Mouse (Mus musculus) limb, embryonic 14.5 days (tissue): ENCODE data around the gene Kcnb1. TPM values are rescaled to one million over a fixed set of nuclear protein-coding genes. Genes with fewer than 3 reads are reported as not detected.

Source experiments
- ATAC-seq: fragments of 200-750 bp; cut with Nextera tagmentation; 2 replicates; pipeline ENCODE4 v1.8.0; 2017; ENCODE audit warnings: low read depth, moderate number of reproducible peaks, moderate TSS enrichment; ENCODE audit not compliant: low FRiP score
- DNase-seq: peaks from one replicate; pipeline ENCODE4 v3.0.0-alpha.2; 2015; ENCODE audit warnings: low spot score
- H3K27ac ChIP-seq: fragments of 300-500 bp; sonication (generic); replicated peaks from 2 replicates; pipeline ENCODE4 v1.5.1; 2014; ENCODE audit warnings: low read depth, mild to moderate bottlenecking, low read length, moderate library complexity, mixed read lengths
- H3K27me3 ChIP-seq: fragments of 300-500 bp; sonication (generic); 2 replicates; pipeline ENCODE4 v1.6.1; 2014; ENCODE audit warnings: low read length, mixed read lengths; ENCODE audit not compliant: control insufficient read depth, insufficient read depth
- H3K36me3 ChIP-seq: fragments of 300-500 bp; sonication (generic); 2 replicates; pipeline ENCODE4 v1.6.1; 2014; ENCODE audit warnings: mild to moderate bottlenecking, low read length, moderate library complexity, mixed read lengths; ENCODE audit not compliant: control insufficient read depth, insufficient read depth
- H3K4me1 ChIP-seq: fragments of 300-500 bp; sonication (generic); 2 replicates; pipeline ENCODE4 v1.6.1; 2014; ENCODE audit warnings: antibody characterized with exemption, low read length, mixed read lengths; ENCODE audit not compliant: control insufficient read depth, insufficient read depth
- H3K4me2 ChIP-seq: fragments of 300-500 bp; sonication (generic); replicated peaks from 2 replicates; pipeline ENCODE4 v1.6.1; 2014; ENCODE audit warnings: low read depth, mild to moderate bottlenecking, low read length, moderate library complexity; ENCODE audit not compliant: severe bottlenecking
- H3K4me3 ChIP-seq: fragments of 300-500 bp; sonication (generic); replicated peaks from 2 replicates; pipeline ENCODE4 v1.5.1; 2014; ENCODE audit warnings: low read length
- H3K9ac ChIP-seq: fragments of 300-500 bp; sonication (generic); 2 replicates; pipeline ENCODE4 v1.6.1; 2014; ENCODE audit warnings: mild to moderate bottlenecking, low read depth, low read length, moderate library complexity; ENCODE audit not compliant: severe bottlenecking
- H3K9me3 ChIP-seq: fragments of 300-500 bp; sonication (generic); 2 replicates; pipeline ENCODE4 v1.6.1; 2016; ENCODE audit warnings: low read length; ENCODE audit not compliant: control insufficient read depth
- POLR2A ChIP-seq: fragments of 200-500 bp; IDR thresholded peaks from 2 replicates; pipeline ENCODE4 v1.8.0; 2012; ENCODE audit warnings: inconsistent platforms, mild to moderate bottlenecking, moderate library complexity, borderline replicate concordance; ENCODE audit not compliant: insufficient read depth, insufficient read length; ENCODE audit errors: extremely low read depth
- WGBS: fragments of 180-500 bp; shearing (Covaris S2); extraction: QIAGEN DNeasy Blood & Tissue Kit; methylation state at CpG from one replicate; pipeline ENCODE4 v1.1.7; 2014; 5-methylcytosine and 5-hydroxymethylcytosine counted together
- polyA plus RNA-seq, 2 experiments: library from polyadenylated mRNA; depleted of rRNA in 1 of 2; stranded (reverse) in 1 of 2; unstranded in 1 of 2; fragments of >200 nt; fragmentation: Nextera tagmentation in 1 of 2; extraction: Ambion mirVana in 1 of 2; gene quantifications; 2 replicates each; pipeline versions ENCODE4 v1.2.1 to v1.2.3; 2012 to 2014

Kcnb1 gene
- polyA plus RNA-seq, 2 experiments, result 1.3 to 3.3 TPM

GRCm38 (mm10) chr2:167144439-167145307 is 45.3 kb downstream of the Kcnb1 start:
- no peak for TF ChIP-seq POLR2A
- Histone ChIP-seq H3K27ac (no peak overlapping the region), H3K4me1 (no peaks in the 10 kb centered on the region; the same call in 1 of the 2 replicates), H3K9me3 (no peaks in the 10 kb centered on the region), H3K4me2 (no peak overlapping the region), H3K4me3 (no peak overlapping the region), H3K9ac (no peak overlapping the region), H3K27me3 (peaks cover 10% of the 10 kb centered on the region; the same call in 1 of the 2 replicates), H3K36me3 (no peaks in the 10 kb centered on the region)
- WGBS, result 9% methylated on average over 14 of the region's 14 CpGs
- no peak for ATAC-seq
- DNase-seq, result no peak

- H3K9ac ChIP-seq, result no peak overlapping the region
- no peak for TF ChIP-seq POLR2A
- H3K36me3 ChIP-seq, result no peaks in the 10 kb centered on the region
- H3K4me3 ChIP-seq, result no peak overlapping the region
- ATAC-seq (no peak), DNase-seq (no peak)
- 64% methylated on average over 2 of the region's 2 CpGs for WGBS
- H3K27ac ChIP-seq, result no peak overlapping the region
- peaks cover 10% of the 10 kb centered on the region; the same call in 1 of the 2 replicates for H3K27me3 ChIP-seq
- H3K4me2 ChIP-seq, result no peak overlapping the region
- no peaks in the 10 kb centered on the region for H3K9me3 ChIP-seq
- H3K4me1 ChIP-seq, result no peaks in the 10 kb centered on the region; the same call in 1 of the 2 replicates
Observed at GRCm38 (mm10) chr2:167143914-167144313, 46.0 kb downstream of the Kcnb1 start.

GRCm38 (mm10) chr2:167142282-167142681 is 47.7 kb downstream of the Kcnb1 start:
- Histone ChIP-seq H3K9me3 (no peaks in the 10 kb centered on the region), H3K4me3 (no peak overlapping the region), H3K36me3 (no peaks in the 10 kb centered on the region), H3K9ac (no peak overlapping the region), H3K27ac (no peak overlapping the region), H3K27me3 (peaks cover 10% of the 10 kb centered on the region; the same call in 1 of the 2 replicates), H3K4me1 (no peaks in the 10 kb centered on the region; the same call in 1 of the 2 replicates), H3K4me2 (no peak overlapping the region)
- TF ChIP-seq POLR2A, result no peak
- DNase-seq, result no peak
- ATAC-seq, result no peak
- WGBS, result 92% methylated on average over 3 of the region's 3 CpGs

GRCm38 (mm10) chr2:167141810-167142209 is 48.1 kb downstream of the Kcnb1 start:
- WGBS, result 87% methylated on average over 4 of the region's 4 CpGs

GRCm38 (mm10) chr2:167139801-167140269 is 50.1 kb downstream of the Kcnb1 start:
- Histone ChIP-seq H3K27me3 (peaks cover under 1% of the 10 kb centered on the region; the same call in 1 of the 2 replicates), H3K9ac (no peak overlapping the region), H3K4me2 (no peak overlapping the region), H3K4me1 (no peaks in the 10 kb centered on the region; the same call in 1 of the 2 replicates), H3K4me3 (no peak overlapping the region), H3K9me3 (no peaks in the 10 kb centered on the region), H3K27ac (no peak overlapping the region), H3K36me3 (no peaks in the 10 kb centered on the region)
- DNase-seq (no peak), ATAC-seq (no peak)
- no peak for TF ChIP-seq POLR2A
- WGBS, result 57% methylated on average over 13 of the region's 13 CpGs

More at GRCm38 (mm10) chr2:167141810-167142209, 48.1 kb downstream of the Kcnb1 start:
- Histone ChIP-seq H3K36me3 (no peaks in the 10 kb centered on the region), H3K27me3 (peaks cover 10% of the 10 kb centered on the region; the same call in 1 of the 2 replicates), H3K9ac (no peak overlapping the region), H3K9me3 (no peaks in the 10 kb centered on the region), H3K27ac (no peak overlapping the region), H3K4me1 (no peaks in the 10 kb centered on the region; the same call in 1 of the 2 replicates), H3K4me2 (no peak overlapping the region), H3K4me3 (no peak overlapping the region)
- no peak for TF ChIP-seq POLR2A
- ATAC-seq, result no peak
- no peak for DNase-seq
